Mouse (Mus musculus): ENCODE results near the gene Dgat2. TPM values are rescaled to one million over a fixed set of nuclear protein-coding genes. Genes with fewer than 3 reads are reported as not detected.

The Dgat2 gene
- polyA plus RNA-seq, 1 experiment from 2014 or later, result 14.7 TPM

DNA sequence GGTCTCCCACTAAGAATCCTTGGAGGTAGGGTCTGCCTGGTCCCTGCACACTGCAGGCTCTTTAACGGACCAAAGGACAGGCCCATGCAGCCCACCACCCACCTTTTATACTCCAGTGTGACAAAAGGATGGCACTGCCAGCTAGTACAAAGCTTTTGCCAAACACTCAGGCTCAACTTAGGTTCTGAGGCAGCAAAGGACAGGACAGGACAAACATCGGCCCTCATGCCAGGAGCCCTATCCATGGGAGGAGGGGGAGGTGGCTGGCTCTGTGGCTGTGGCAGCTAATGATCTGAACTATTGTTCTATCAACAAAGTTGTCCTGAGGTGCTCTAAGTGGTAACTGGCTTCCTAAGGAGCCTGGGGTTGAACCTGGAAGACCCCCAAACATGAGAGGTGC, 23.1 kb downstream of the Dgat2 start:
- no peak overlapping the region for H3K27ac ChIP-seq
- no peaks in the 10 kb centered on the region for H3K9me3 ChIP-seq
- H3K4me2 ChIP-seq (replicated peaks), result no peak overlapping the region
- no peak for ATAC-seq (ENCODE audit: insufficient number of reproducible peaks, insufficient read depth, low FRiP score, low TSS enrichment)
- H3K4me1 ChIP-seq, result peaks cover 15% of the 10 kb centered on the region
- H3K9ac ChIP-seq, result no peak overlapping the region
- 83% methylated on average over 2 of the region's 2 CpGs for WGBS
- H3K4me3 ChIP-seq, result no peak overlapping the region
- H3K36me3 ChIP-seq, result no peaks in the 10 kb centered on the region
- H3K27me3 ChIP-seq, result no peaks in the 10 kb centered on the region; the same call in 1 of the 2 replicates

DNA sequence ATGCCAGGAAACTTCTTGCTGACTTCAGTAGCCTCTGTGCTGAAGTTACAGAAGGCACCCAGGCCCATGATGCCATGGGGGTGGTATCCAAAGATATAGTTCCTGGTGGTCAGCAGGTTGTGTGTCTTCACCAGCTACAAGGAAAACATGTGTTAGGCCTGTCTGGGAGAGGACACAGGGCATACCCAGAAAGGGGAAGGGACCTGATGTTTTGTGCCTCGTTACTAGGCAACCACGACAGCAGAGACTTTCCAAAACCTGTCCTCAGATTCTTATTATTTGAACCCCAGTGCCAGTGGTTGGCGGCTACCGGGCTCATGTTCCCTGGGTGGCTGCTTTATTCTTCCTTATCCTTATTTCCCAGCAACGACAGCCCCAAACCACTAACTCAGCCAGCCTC, 23.6 kb downstream of the Dgat2 start:
- H3K4me2 ChIP-seq (replicated peaks), result no peak overlapping the region
- no peaks in the 10 kb centered on the region; the same call in 1 of the 2 replicates for H3K27me3 ChIP-seq
- ATAC-seq (ENCODE audit: insufficient number of reproducible peaks, insufficient read depth, low FRiP score, low TSS enrichment), result no peak
- no peaks in the 10 kb centered on the region for H3K36me3 ChIP-seq
- peaks cover 15% of the 10 kb centered on the region for H3K4me1 ChIP-seq
- no peak overlapping the region for H3K9ac ChIP-seq
- no peak overlapping the region for H3K4me3 ChIP-seq
- no peak overlapping the region for H3K27ac ChIP-seq
- H3K9me3 ChIP-seq, result no peaks in the 10 kb centered on the region
- WGBS, result 83% methylated on average over 5 of the region's 5 CpGs

DNA sequence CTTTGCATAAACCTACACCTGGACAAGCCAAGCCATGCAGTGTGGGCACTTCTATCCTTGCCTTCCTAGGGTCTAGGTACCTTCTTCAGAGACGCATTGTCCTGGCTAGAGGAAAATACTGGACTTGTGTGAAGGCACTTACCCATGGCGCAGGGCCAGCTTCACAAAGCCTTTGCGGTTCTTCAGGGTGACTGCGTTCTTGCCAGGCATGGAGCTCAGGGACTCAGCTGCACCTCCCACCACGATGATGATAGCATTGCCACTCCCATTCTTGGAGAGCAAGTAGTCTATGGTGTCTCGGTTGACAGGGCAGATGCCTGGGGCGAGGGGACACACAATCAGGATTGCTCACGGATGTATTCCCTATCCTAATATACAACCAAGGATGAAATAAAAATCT, 24.5 kb downstream of the Dgat2 start:
- no peak overlapping the region for H3K4me2 ChIP-seq (replicated peaks)
- 88% methylated on average over 8 of the region's 8 CpGs for WGBS
- no peak for ATAC-seq (ENCODE audit: insufficient number of reproducible peaks, insufficient read depth, low FRiP score, low TSS enrichment)
- no peaks in the 10 kb centered on the region for H3K9me3 ChIP-seq
- no peaks in the 10 kb centered on the region for H3K36me3 ChIP-seq
- no peak overlapping the region for H3K27ac ChIP-seq
- H3K4me1 ChIP-seq, result peaks cover 15% of the 10 kb centered on the region
- no peaks in the 10 kb centered on the region for H3K27me3 ChIP-seq
- no peak overlapping the region for H3K4me3 ChIP-seq
- H3K9ac ChIP-seq, result no peak overlapping the region

DNA sequence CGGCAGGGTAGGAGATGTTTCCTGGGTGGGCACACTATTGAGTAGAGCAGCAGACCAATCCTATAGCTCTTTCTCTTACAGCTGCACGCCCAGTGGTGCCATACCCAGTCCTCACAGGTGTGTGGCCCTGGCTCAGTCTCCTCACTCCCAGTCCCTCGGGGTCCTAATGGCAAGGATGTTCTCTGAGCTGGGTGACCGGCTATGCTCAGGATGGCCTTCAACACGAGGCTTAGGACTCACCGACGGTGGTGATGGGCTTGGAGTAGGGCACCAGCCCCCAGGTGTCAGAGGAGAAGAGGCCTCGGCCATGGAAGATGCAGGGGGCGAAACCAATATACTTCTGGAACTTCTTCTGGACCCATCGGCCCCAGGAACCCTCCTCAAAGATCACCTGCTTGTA, 25.8 kb downstream of the Dgat2 start:
- ATAC-seq (ENCODE audit: insufficient number of reproducible peaks, insufficient read depth, low FRiP score, low TSS enrichment), result no peak

DNA sequence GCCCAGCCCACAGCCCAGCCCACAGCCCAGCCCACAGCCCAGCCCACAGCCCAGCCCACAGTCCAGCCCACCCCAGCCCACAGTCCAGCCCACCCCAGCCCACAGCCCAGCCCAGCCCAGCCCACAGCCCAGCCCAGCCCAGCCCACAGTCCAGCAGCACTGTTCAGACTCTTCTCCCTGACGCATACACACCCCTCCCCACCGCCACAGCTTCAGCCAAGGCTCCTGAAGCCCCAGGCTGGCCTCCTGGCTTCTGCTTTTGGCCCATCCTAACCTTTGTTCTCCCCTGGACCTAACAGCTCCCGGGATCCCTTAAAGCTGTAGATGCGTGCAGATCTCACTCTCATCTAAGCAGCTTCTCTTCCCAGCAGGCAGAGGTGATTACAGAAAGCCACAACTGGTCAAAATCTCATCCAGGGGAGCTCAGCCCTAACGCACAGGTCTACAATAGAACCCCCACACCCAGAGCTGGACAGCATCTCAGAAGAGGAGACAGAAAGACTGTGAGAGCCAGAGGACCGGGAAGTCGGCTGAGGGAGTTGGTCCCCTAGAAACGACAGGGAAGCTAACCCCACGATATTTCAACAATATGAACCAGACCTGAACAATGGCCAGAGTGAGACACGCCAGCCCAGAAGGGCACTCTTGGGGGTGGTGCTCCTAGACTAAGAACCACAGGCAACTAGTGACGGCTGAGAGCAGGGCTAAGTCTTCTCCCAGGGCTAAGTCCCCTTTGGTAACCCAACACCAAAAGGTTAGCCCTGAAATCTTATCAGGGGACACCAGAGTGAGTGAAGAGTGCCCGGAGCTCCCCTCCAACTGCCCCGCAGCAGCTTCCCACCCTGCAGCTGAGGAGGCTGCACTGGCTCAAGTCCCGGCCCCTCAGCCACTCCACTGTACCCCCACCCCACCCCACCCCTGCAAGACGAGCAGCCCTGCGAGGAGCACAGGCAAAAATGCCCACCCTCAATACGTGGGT, 26.9 kb downstream of the Dgat2 start:
- peaks cover 11% of the 10 kb centered on the region for H3K4me1 ChIP-seq
- peak overlapping the region; percentile 12; the same call in 1 of the 2 replicates for H3K9ac ChIP-seq
- peak overlapping the region; percentile 38 for H3K4me2 ChIP-seq (replicated peaks)
- no peaks in the 10 kb centered on the region for H3K9me3 ChIP-seq
- H3K36me3 ChIP-seq, result no peaks in the 10 kb centered on the region
- peak; percentile 85 for ATAC-seq (ENCODE audit: insufficient number of reproducible peaks, insufficient read depth, low FRiP score, low TSS enrichment)
- H3K4me3 ChIP-seq, result peak overlapping the region; percentile 12
- 13% methylated on average over 17 of the region's 17 CpGs for WGBS
- H3K27ac ChIP-seq, result peak overlapping the region; percentile 74
- H3K27me3 ChIP-seq, result no peaks in the 10 kb centered on the region

More for the DNA sequence above, 25.8 kb downstream of the Dgat2 start:
- H3K4me1 ChIP-seq, result peaks cover 15% of the 10 kb centered on the region
- no peaks in the 10 kb centered on the region for H3K27me3 ChIP-seq
- H3K9ac ChIP-seq, result no peak overlapping the region
- H3K36me3 ChIP-seq, result no peaks in the 10 kb centered on the region
- WGBS, result 83% methylated on average over 10 of the region's 10 CpGs
- H3K4me3 ChIP-seq, result no peak overlapping the region
- no peak overlapping the region for H3K4me2 ChIP-seq (replicated peaks)
- H3K27ac ChIP-seq, result no peak overlapping the region
- no peaks in the 10 kb centered on the region for H3K9me3 ChIP-seq

DNA sequence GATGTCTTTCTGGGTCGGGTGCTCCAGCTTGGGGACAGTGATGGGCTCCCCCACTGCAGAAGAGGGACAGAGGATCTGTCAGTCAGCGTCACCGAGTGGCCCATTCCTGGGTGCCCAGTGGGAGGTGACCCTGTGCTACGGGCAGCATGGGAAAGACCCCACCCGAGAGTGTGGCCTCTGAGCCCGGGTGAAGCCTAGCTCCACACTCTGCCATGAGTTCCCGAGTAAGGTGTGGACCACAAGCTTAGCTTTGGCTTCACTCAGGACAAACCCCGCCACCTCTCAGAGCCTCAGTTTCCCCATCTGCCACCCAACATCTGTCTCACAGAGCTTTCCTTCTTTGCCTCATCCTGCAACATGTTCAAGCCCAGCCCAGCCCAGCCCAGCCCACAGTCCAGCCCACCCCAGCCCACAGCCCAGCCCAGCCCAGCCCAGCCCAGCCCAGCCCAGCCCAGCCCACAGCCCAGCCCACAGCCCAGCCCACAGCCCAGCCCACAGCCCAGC, 27.8 kb downstream of the Dgat2 start:
- 51% methylated on average over 8 of the region's 8 CpGs for WGBS
- Histone ChIP-seq H3K4me1 (peaks cover 11% of the 10 kb centered on the region), H3K4me3 (no peak overlapping the region), H3K9me3 (no peaks in the 10 kb centered on the region), H3K4me2 (replicated peaks) (no peak overlapping the region), H3K27me3 (no peaks in the 10 kb centered on the region), H3K36me3 (no peaks in the 10 kb centered on the region), H3K27ac (no peak overlapping the region), H3K9ac (no peak overlapping the region)
- ATAC-seq (ENCODE audit: insufficient number of reproducible peaks, insufficient read depth, low FRiP score, low TSS enrichment), result peak; percentile 35; the same call in 1 of the 2 replicates

DNA sequence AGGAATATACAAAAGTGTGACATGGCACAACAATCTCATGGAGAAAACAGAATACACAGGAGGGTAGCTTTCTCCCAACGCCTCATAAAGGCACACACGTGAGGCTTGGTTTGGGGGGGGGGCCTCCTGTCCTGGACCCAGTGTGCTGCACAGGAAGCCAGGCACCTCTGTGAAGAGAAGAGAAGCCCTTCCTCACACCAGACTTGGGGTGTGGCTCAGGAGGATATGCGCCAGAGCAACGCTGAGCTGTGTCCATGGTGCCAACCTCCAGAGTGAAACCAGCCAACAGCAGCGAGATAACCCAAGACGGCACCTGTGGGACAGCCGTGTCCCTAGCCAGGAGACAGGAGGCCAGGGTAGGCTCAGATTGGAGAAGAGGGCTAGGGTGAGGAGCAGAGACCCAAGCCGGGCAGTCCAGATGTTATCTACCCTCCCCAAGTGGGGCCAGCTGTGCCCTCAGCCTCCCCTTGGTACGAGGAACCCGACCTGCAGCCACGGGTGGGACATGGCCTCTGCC, 28.8 kb downstream of the Dgat2 start:
- no peak overlapping the region for H3K4me2 ChIP-seq (replicated peaks)
- no peaks in the 10 kb centered on the region for H3K36me3 ChIP-seq
- ATAC-seq (ENCODE audit: insufficient number of reproducible peaks, insufficient read depth, low FRiP score, low TSS enrichment), result no peak
- no peak overlapping the region for H3K4me3 ChIP-seq
- WGBS, result 85% methylated on average over 11 of the region's 11 CpGs
- H3K9ac ChIP-seq, result no peak overlapping the region
- H3K9me3 ChIP-seq, result no peaks in the 10 kb centered on the region
- H3K27me3 ChIP-seq, result no peaks in the 10 kb centered on the region
- no peak overlapping the region for H3K27ac ChIP-seq
- peaks cover 11% of the 10 kb centered on the region for H3K4me1 ChIP-seq

DNA sequence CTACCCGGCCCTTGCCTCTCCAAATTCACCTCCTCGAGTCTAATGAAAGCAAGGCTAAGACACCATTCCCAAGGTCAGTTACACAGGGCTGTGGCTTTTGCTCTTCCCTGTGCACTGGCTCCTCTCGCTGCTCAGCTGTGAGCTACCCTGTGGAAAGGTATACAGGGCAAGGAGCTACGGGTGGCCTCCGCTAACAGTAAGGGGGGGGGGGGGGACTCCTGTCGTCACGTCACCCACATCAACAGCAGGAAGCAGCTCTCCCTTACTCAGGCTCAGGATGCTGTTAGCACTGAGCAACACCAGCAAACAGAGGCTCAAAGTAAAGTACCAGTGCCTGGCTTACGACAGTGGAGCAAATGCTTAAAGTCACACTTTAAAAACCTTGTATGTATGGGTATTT, 29.8 kb downstream of the Dgat2 start:
- no peak overlapping the region for H3K27ac ChIP-seq
- H3K4me1 ChIP-seq, result peaks cover 11% of the 10 kb centered on the region
- no peaks in the 10 kb centered on the region for H3K9me3 ChIP-seq
- no peak overlapping the region for H3K4me3 ChIP-seq
- no peaks in the 10 kb centered on the region for H3K27me3 ChIP-seq
- H3K36me3 ChIP-seq, result no peaks in the 10 kb centered on the region
- no peak overlapping the region for H3K9ac ChIP-seq
- 79% methylated on average over 8 of the region's 8 CpGs for WGBS
- no peak overlapping the region for H3K4me2 ChIP-seq (replicated peaks)
- no peak for ATAC-seq (ENCODE audit: insufficient number of reproducible peaks, insufficient read depth, low FRiP score, low TSS enrichment)

DNA sequence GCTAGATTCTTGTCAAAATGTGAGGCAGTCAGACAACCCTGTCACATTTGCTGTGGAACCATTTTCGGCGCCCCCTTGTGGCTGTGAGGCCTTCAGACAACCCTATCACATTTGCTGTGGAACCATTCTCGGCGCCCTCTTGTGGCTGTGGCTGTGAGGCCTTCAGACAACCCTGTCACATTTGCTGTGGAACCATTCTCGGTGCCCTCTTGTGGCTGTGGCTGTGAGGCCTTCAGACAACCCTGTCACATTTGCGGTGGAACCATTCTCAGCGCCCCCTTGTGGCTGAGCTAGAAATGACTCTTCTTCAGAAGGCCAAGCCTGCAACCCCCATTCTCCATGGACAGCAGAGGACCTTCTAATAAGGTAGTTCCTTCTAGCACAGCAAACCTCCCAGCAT, 31.2 kb downstream of the Dgat2 start:
- Histone ChIP-seq H3K36me3 (no peaks in the 10 kb centered on the region), H3K9ac (no peak overlapping the region), H3K4me3 (no peak overlapping the region), H3K27ac (no peak overlapping the region), H3K4me1 (peaks cover 9% of the 10 kb centered on the region), H3K9me3 (no peaks in the 10 kb centered on the region), H3K4me2 (replicated peaks) (no peak overlapping the region), H3K27me3 (no peaks in the 10 kb centered on the region)
- WGBS, result 6% methylated on average over 7 of the region's 7 CpGs
- ATAC-seq (ENCODE audit: insufficient number of reproducible peaks, insufficient read depth, low FRiP score, low TSS enrichment), result no peak

DNA sequence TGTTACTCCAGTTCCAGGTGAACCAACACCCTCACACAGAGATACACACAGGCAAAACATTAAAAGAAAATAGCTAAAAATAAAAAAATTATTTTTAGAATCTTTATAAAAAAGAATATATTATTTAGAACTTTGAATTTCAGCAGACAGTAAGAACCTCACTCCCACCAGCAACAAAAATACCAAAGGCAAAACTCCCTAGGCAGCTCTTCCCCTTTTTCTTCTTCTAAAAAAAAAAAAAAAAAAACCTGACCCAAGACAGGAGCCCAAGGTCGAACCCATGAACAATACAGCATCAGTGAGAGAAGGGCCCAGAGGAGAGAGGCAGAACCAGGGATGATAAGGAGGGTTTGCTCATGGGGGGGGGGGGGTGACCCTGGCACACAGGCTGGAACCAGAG, 33.5 kb downstream of the Dgat2 start:
- H3K9ac ChIP-seq, result no peak overlapping the region
- no peak for ATAC-seq (ENCODE audit: insufficient number of reproducible peaks, insufficient read depth, low FRiP score, low TSS enrichment)
- no peak overlapping the region for H3K4me2 ChIP-seq (replicated peaks)
- H3K4me1 ChIP-seq, result no peaks in the 10 kb centered on the region
- H3K36me3 ChIP-seq, result no peaks in the 10 kb centered on the region
- 52% methylated on average over 1 of the region's 1 CpGs for WGBS
- H3K9me3 ChIP-seq, result no peaks in the 10 kb centered on the region
- no peak overlapping the region for H3K4me3 ChIP-seq
- H3K27me3 ChIP-seq, result no peaks in the 10 kb centered on the region
- H3K27ac ChIP-seq, result no peak overlapping the region

DNA sequence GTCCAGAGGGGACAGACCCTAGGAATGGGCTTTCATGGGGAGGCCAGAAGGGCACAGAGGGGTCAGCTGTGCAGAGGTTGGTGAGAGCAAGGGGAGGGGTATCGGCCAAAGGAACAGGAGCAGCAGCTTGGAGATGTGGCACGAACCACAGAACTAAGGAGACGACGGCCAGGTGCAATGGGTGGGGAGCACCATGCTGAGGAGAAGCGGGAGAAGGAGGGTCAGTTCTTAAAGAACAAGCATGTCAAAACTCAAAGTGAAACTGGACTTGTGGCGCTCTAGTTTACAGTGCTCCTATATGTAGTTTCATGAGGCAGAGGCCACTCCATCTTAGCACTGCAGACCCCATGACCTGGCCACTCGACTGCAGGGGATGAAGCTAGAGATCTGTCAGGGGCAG, 35.0 kb downstream of the Dgat2 start:
- no peaks in the 10 kb centered on the region for H3K4me1 ChIP-seq
- H3K4me3 ChIP-seq, result no peak overlapping the region
- ATAC-seq (ENCODE audit: insufficient number of reproducible peaks, insufficient read depth, low FRiP score, low TSS enrichment), result no peak
- no peaks in the 10 kb centered on the region for H3K36me3 ChIP-seq
- H3K27me3 ChIP-seq, result no peaks in the 10 kb centered on the region
- H3K4me2 ChIP-seq (replicated peaks), result no peak overlapping the region
- H3K9me3 ChIP-seq, result no peaks in the 10 kb centered on the region
- H3K27ac ChIP-seq, result no peak overlapping the region
- no peak overlapping the region for H3K9ac ChIP-seq
- 85% methylated on average over 7 of the region's 7 CpGs for WGBS

DNA sequence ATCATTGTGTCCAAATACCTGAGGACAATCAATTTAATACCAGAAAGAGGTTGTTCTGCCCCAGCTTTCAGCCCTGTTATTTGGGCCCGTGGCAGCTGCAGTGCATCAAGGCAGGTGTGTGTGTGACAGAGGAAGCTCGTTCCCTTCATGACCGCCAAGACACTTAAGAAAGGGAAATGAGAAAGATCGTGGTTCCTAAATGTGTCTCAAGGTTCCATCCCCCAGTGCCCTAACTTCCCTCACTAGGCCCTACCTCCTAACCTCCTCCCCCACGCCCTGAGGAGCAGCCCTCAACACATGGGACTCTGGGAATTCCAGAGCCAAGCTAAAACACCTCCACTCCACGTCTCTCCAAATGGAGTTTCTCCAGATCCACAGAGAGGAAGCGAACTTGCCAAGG, 35.6 kb downstream of the Dgat2 start:
- H3K36me3 ChIP-seq, result no peaks in the 10 kb centered on the region
- ATAC-seq (ENCODE audit: insufficient number of reproducible peaks, insufficient read depth, low FRiP score, low TSS enrichment), result no peak
- no peak overlapping the region for H3K4me2 ChIP-seq (replicated peaks)
- H3K9me3 ChIP-seq, result no peaks in the 10 kb centered on the region
- no peaks in the 10 kb centered on the region for H3K4me1 ChIP-seq
- H3K9ac ChIP-seq, result no peak overlapping the region
- H3K27ac ChIP-seq, result no peak overlapping the region
- WGBS, result 69% methylated on average over 7 of the region's 7 CpGs
- H3K27me3 ChIP-seq, result no peaks in the 10 kb centered on the region
- H3K4me3 ChIP-seq, result no peak overlapping the region
